Mouse (Mus musculus): ENCODE measurements around the gene Rtn1. TPM values are rescaled to one million over a fixed set of nuclear protein-coding genes. Genes with fewer than 3 reads are reported as not detected.
A peak's percentile ranks its signal among the peaks of the same experiment; 100 is the strongest.

Rtn1 gene
- polyA plus RNA-seq, 1 experiment from 2014 or later, result 8.4 TPM

GRCm38 (mm10) chr12:72265261-72266228, 143.3 kb downstream of the Rtn1 start:
- H3K36me3 ChIP-seq (ENCODE audit: control insufficient read depth, insufficient read depth, low read length), result no peaks in the 10 kb centered on the region
- H3K27me3 ChIP-seq (ENCODE audit: control insufficient read depth, insufficient read depth, low read length), result no peaks in the 10 kb centered on the region
- H3K9ac ChIP-seq (ENCODE audit: low read length), result no peak overlapping the region
- DNase-seq (ENCODE audit: low spot score) (no peak), ATAC-seq (ENCODE audit: insufficient number of reproducible peaks, low FRiP score, low TSS enrichment, low read depth) (no peak)
- H3K27ac ChIP-seq (replicated peaks; ENCODE audit: low read depth, low read length), result no peak overlapping the region
- 91% methylated on average over 3 of the region's 3 CpGs for WGBS
- H3K4me3 ChIP-seq (ENCODE audit: low read depth, low read length), result no peak overlapping the region
- H3K4me1 ChIP-seq (ENCODE audit: control insufficient read depth, insufficient read depth, low read length), result no peaks in the 10 kb centered on the region
- H3K9me3 ChIP-seq (ENCODE audit: control insufficient read depth, low read length), result no peaks in the 10 kb centered on the region
- no peak overlapping the region for H3K4me2 ChIP-seq (ENCODE audit: low read depth, severe bottlenecking)

DNA sequence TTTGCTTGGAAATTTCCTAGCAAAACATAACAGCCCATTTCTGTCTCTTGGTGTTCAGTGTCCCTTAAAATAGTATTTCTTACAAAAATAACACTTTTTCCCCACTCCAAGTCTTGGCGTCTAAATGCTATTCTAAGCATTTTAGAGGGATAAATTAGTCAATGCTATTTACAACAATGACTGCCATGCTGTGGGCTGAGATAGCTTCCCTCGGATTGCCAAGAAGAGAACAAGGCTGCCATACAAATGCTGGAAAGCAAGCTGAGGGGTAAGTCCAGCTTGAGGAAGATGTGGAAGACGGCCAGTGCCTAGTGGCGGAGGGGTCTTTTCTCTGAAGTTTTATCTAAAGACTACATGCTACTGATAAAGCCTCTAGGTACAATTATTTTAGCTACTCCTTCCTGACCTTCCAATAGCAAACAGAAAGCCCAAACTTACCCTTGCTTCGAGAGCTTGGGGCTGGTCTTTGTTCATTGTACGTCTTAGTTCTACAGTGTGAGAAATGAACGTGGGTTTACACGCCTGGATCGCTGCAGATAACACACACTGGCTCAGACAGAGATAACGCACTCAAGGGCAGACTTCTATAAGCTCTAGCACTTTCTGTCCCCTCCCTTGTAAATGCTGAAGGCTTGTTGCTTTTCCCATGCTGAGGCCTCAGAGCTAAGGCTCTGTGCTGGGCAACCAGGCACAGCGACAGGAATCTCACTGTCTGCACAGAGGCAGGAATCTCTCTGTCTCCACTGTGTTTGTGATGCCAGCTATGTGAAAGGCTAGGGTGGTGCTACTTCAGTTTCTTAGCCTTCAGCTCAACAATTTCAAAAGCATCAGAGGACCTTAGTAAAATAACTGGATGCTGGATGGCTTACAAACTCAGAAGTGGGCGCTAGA, 145.4 kb downstream of the Rtn1 start:
- no peaks in the 10 kb centered on the region for H3K9me3 ChIP-seq (ENCODE audit: control insufficient read depth, low read length)
- H3K27me3 ChIP-seq (ENCODE audit: control insufficient read depth, insufficient read depth, low read length), result no peaks in the 10 kb centered on the region
- WGBS, result 86% methylated on average over 12 of the region's 12 CpGs
- H3K27ac ChIP-seq (replicated peaks; ENCODE audit: low read depth, low read length), result no peak overlapping the region
- H3K9ac ChIP-seq (ENCODE audit: low read length), result no peak overlapping the region
- H3K36me3 ChIP-seq (ENCODE audit: control insufficient read depth, insufficient read depth, low read length), result no peaks in the 10 kb centered on the region
- no peaks in the 10 kb centered on the region for H3K4me1 ChIP-seq (ENCODE audit: control insufficient read depth, insufficient read depth, low read length)
- DNase-seq (ENCODE audit: low spot score) (no peak), ATAC-seq (ENCODE audit: insufficient number of reproducible peaks, low FRiP score, low TSS enrichment, low read depth) (no peak)
- no peak overlapping the region for H3K4me2 ChIP-seq (ENCODE audit: low read depth, severe bottlenecking)
- no peak overlapping the region for H3K4me3 ChIP-seq (ENCODE audit: low read depth, low read length)

DNA sequence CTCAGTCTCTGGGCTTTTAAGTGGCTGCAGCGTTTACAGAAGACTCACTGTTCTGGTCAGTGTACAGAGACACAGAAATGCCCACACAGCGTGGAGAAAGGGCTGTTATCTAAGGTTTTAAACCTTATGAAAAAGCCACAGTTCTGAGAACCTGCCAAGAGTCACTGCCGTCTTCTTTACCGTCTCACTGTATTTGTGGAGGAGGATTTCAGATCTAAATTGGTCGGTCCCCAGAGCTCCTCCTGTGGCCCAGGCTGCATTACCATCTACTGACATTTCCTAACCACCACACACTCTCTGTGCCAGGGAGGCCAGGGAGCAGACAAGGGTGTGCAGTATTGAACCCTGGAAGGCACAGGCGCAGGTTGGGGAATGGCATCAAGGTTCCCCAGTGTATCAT, 151.9 kb downstream of the Rtn1 start:
- H3K36me3 ChIP-seq (ENCODE audit: control insufficient read depth, insufficient read depth, low read length), result no peaks in the 10 kb centered on the region
- no peak overlapping the region for H3K4me2 ChIP-seq (ENCODE audit: low read depth, severe bottlenecking)
- H3K4me3 ChIP-seq (ENCODE audit: low read depth, low read length), result no peak overlapping the region
- ATAC-seq (ENCODE audit: insufficient number of reproducible peaks, low FRiP score, low TSS enrichment, low read depth) (no peak), DNase-seq (ENCODE audit: low spot score) (no peak)
- WGBS, result 78% methylated on average over 6 of the region's 6 CpGs
- no peak overlapping the region for H3K27ac ChIP-seq (replicated peaks; ENCODE audit: low read depth, low read length)
- no peak overlapping the region for H3K9ac ChIP-seq (ENCODE audit: low read length)
- no peaks in the 10 kb centered on the region for H3K4me1 ChIP-seq (ENCODE audit: control insufficient read depth, insufficient read depth, low read length)
- no peaks in the 10 kb centered on the region for H3K27me3 ChIP-seq (ENCODE audit: control insufficient read depth, insufficient read depth, low read length)
- no peaks in the 10 kb centered on the region for H3K9me3 ChIP-seq (ENCODE audit: control insufficient read depth, low read length)

GRCm38 (mm10) chr12:72253040-72253439, 155.8 kb downstream of the Rtn1 start:
- H3K27ac ChIP-seq (replicated peaks; ENCODE audit: low read depth, low read length), result no peak overlapping the region
- H3K27me3 ChIP-seq (ENCODE audit: control insufficient read depth, insufficient read depth, low read length), result no peaks in the 10 kb centered on the region
- no peak overlapping the region for H3K9ac ChIP-seq (ENCODE audit: low read length)
- H3K36me3 ChIP-seq (ENCODE audit: control insufficient read depth, insufficient read depth, low read length), result no peaks in the 10 kb centered on the region
- no peak overlapping the region for H3K4me3 ChIP-seq (ENCODE audit: low read depth, low read length)
- H3K9me3 ChIP-seq (ENCODE audit: control insufficient read depth, low read length), result no peaks in the 10 kb centered on the region
- ATAC-seq (ENCODE audit: insufficient number of reproducible peaks, low FRiP score, low TSS enrichment, low read depth), result no peak
- WGBS, result 73% methylated on average over 3 of the region's 3 CpGs
- no peaks in the 10 kb centered on the region for H3K4me1 ChIP-seq (ENCODE audit: control insufficient read depth, insufficient read depth, low read length)
- H3K4me2 ChIP-seq (ENCODE audit: low read depth, severe bottlenecking), result no peak overlapping the region; the same call in 1 of the 2 replicates
- DNase-seq (ENCODE audit: low spot score), result no peak

- DNase-seq (ENCODE audit: low spot score), result peak; percentile 50
- 55% methylated on average over 10 of the region's 10 CpGs for WGBS
- Histone ChIP-seq H3K27me3 (ENCODE audit: control insufficient read depth, insufficient read depth, low read length) (no peaks in the 10 kb centered on the region), H3K27ac (replicated peaks; ENCODE audit: low read depth, low read length) (no peak overlapping the region), H3K9me3 (ENCODE audit: control insufficient read depth, low read length) (no peaks in the 10 kb centered on the region), H3K36me3 (ENCODE audit: control insufficient read depth, insufficient read depth, low read length) (no peaks in the 10 kb centered on the region), H3K4me3 (ENCODE audit: low read depth, low read length) (no peak overlapping the region), H3K4me1 (ENCODE audit: control insufficient read depth, insufficient read depth, low read length) (no peaks in the 10 kb centered on the region), H3K4me2 (ENCODE audit: low read depth, severe bottlenecking) (no peak overlapping the region), H3K9ac (ENCODE audit: low read length) (no peak overlapping the region)
- no peak for ATAC-seq (ENCODE audit: insufficient number of reproducible peaks, low FRiP score, low TSS enrichment, low read depth)
These were observed 156.9 kb downstream of the Rtn1 start for GRCm38 (mm10) chr12:72251890-72252445.

DNA sequence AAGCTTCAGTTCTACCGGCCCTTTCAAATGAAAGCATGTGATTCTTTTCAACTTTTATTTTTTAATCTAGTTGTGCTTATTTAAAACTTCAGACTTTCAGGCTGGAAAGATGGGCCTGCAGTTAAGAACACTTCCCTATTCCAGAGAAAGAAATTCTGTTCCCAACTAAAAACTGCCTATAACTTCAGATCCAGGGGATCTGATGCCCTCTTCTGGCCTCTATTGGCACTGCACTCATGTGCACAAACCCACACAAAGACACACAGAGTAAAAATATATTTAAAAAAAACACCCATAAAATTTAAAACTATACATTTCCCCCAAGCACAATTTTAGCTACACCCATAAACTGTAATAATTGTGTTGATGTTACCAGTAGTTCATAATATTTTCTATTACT, 163.9 kb downstream of the Rtn1 start:
- 91% methylated on average over 1 of the region's 1 CpGs for WGBS
- Histone ChIP-seq H3K4me2 (ENCODE audit: low read depth, severe bottlenecking) (no peak overlapping the region), H3K27me3 (ENCODE audit: control insufficient read depth, insufficient read depth, low read length) (no peaks in the 10 kb centered on the region), H3K9me3 (ENCODE audit: control insufficient read depth, low read length) (no peaks in the 10 kb centered on the region), H3K27ac (replicated peaks; ENCODE audit: low read depth, low read length) (no peak overlapping the region), H3K4me3 (ENCODE audit: low read depth, low read length) (no peak overlapping the region), H3K36me3 (ENCODE audit: control insufficient read depth, insufficient read depth, low read length) (no peaks in the 10 kb centered on the region), H3K4me1 (ENCODE audit: control insufficient read depth, insufficient read depth, low read length) (no peaks in the 10 kb centered on the region), H3K9ac (ENCODE audit: low read length) (no peak overlapping the region)
- DNase-seq (ENCODE audit: low spot score) (no peak), ATAC-seq (ENCODE audit: insufficient number of reproducible peaks, low FRiP score, low TSS enrichment, low read depth) (no peak)

DNA sequence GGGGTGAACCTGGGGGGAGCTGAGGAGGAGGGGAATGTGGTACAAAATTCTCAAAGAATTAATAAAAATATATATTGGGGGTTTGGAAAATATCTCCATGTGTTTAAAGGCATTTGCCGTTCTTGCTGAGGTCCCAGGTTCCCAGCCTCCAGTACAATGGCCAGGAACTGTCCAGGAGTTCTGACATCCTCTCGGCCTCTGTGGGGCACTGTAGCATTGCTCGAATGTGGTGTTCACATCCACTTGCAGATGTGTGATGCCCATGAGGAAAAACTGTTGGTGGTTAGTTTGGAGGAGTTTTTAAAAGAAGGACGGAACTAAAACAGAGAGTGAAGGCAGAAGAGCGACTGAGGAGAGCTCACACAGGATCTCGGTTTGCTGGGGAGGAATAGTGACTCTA, 166.0 kb downstream of the Rtn1 start:
- DNase-seq (ENCODE audit: low spot score) (no peak), ATAC-seq (ENCODE audit: insufficient number of reproducible peaks, low FRiP score, low TSS enrichment, low read depth) (no peak)
- Histone ChIP-seq H3K4me3 (ENCODE audit: low read depth, low read length) (no peak overlapping the region), H3K9me3 (ENCODE audit: control insufficient read depth, low read length) (no peaks in the 10 kb centered on the region), H3K4me2 (ENCODE audit: low read depth, severe bottlenecking) (no peak overlapping the region), H3K36me3 (ENCODE audit: control insufficient read depth, insufficient read depth, low read length) (no peaks in the 10 kb centered on the region), H3K4me1 (ENCODE audit: control insufficient read depth, insufficient read depth, low read length) (no peaks in the 10 kb centered on the region), H3K27ac (replicated peaks; ENCODE audit: low read depth, low read length) (no peak overlapping the region), H3K27me3 (ENCODE audit: control insufficient read depth, insufficient read depth, low read length) (no peaks in the 10 kb centered on the region), H3K9ac (ENCODE audit: low read length) (no peak overlapping the region)
- 76% methylated on average over 6 of the region's 6 CpGs for WGBS

DNA sequence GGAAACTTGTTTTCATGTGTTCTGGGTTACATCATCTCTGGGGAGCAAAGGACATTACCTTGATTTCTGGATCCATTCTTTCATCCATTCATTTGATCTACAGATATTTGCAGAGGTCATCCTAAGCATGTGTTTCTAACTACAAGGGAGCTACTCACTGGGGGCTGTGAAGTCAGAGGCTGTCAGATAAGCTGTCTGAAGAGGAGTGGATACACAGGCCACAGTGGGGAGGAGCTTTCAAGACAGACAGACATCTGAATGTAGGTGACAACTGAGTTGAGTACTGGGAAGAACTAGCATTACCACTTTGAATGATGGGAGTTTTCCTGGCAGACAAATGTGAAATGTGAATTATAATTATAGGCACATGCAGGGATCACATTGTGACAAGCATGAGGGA, 168.3 kb downstream of the Rtn1 start:
- no peak for ATAC-seq (ENCODE audit: insufficient number of reproducible peaks, low FRiP score, low TSS enrichment, low read depth)
- no peak for DNase-seq (ENCODE audit: low spot score)
- H3K9ac ChIP-seq (ENCODE audit: low read length), result no peak overlapping the region

More for the DNA sequence above, 168.3 kb downstream of the Rtn1 start:
- H3K4me1 ChIP-seq (ENCODE audit: control insufficient read depth, insufficient read depth, low read length), result no peaks in the 10 kb centered on the region; the same call in 1 of the 2 replicates
- no peaks in the 10 kb centered on the region for H3K9me3 ChIP-seq (ENCODE audit: control insufficient read depth, low read length)
- H3K4me2 ChIP-seq (ENCODE audit: low read depth, severe bottlenecking), result no peak overlapping the region
- peaks cover 3% of the 10 kb centered on the region; the same call in 1 of the 2 replicates for H3K27me3 ChIP-seq (ENCODE audit: control insufficient read depth, insufficient read depth, low read length)
- no peak overlapping the region for H3K27ac ChIP-seq (replicated peaks; ENCODE audit: low read depth, low read length)
- H3K4me3 ChIP-seq (ENCODE audit: low read depth, low read length), result no peak overlapping the region
- H3K36me3 ChIP-seq (ENCODE audit: control insufficient read depth, insufficient read depth, low read length), result no peaks in the 10 kb centered on the region
